Mouse (Mus musculus): ENCODE measurements around the gene Btbd35f12. TPM values are rescaled to one million over a fixed set of nuclear protein-coding genes. Genes with fewer than 3 reads are reported as not detected.
"Not testable (repeated sequence)": the region's sequence is repeated elsewhere in the genome, so short reads cannot be mapped to it uniquely, and the experiment has no call there.

Gene Btbd35f12
- not detected in 2 replicates for total RNA-seq (2017)

GRCm38 (mm10) chrX:33313079-33313478 is at the start of gene Btbd35f12:
Gene Btbd35f12, plus strand, starts transcription at chrX:33313379.
- ATAC-seq (ENCODE audit: extremely low read depth, insufficient number of reproducible peaks, low FRiP score, poor library complexity, severe bottlenecking) = not testable (repeated sequence)

DNA sequence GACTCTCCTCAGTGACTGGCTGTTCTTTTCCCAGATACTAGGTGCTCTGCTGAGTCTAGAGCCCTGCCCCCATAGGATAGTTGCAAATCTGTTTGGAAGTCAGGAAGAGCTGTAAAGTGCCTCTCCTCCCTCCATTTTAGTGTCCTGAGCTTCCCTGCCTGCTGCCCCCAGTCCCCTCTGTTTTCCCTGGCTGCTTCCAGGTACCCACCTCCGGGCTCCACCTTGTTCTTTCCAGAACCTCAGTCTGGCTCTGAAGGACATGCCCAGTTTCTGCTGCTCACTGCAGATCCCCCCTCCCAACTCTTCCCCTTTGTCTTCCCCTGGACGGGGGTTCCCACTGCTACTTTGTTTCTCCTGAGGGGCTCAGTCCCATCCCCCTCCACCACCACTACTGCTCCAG is 40.1 kb downstream of the Btbd35f12 start:
- ATAC-seq (ENCODE audit: extremely low read depth, insufficient number of reproducible peaks, low FRiP score, poor library complexity, severe bottlenecking) = not testable (repeated sequence)

Other genes starting within 250 kb of the Btbd35f12 start
- gene Spin2-ps6, start 78.5 kb upstream of the Btbd35f12 start, total RNA-seq (2017) = not detected in 2 replicates

All from neutrophil, adult 5-6 weeks (primary cell).